Mouse (Mus musculus) lung, embryonic 14.5 days (tissue): ENCODE measurements around the gene Tmem145. TPM values are rescaled to one million over a fixed set of nuclear protein-coding genes. Genes with fewer than 3 reads are reported as not detected.

Experiments
- ATAC-seq: fragments of 200-750 bp; cut with Nextera tagmentation; 2 replicates; pipeline ENCODE4 v1.8.0; 2017; ENCODE audit warnings: mild to moderate bottlenecking, moderate TSS enrichment, moderate library complexity; ENCODE audit not compliant: insufficient read depth
- DNase-seq: peaks from one replicate; pipeline ENCODE4 v3.0.0-alpha.2; 2015
- H3K27ac ChIP-seq: fragments of 300-500 bp; sonication (generic); 2 replicates; pipeline ENCODE4 v1.5.1; 2014; ENCODE audit warnings: low read depth, mild to moderate bottlenecking, moderate library complexity
- H3K27me3 ChIP-seq: fragments of 300-500 bp; sonication (generic); 2 replicates; pipeline ENCODE4 v1.6.1; 2014; ENCODE audit warnings: low read length, control low read depth; ENCODE audit not compliant: insufficient read depth
- H3K36me3 ChIP-seq: fragments of 300-500 bp; sonication (generic); 2 replicates; pipeline ENCODE4 v1.6.1; 2014; ENCODE audit warnings: control low read depth; ENCODE audit not compliant: insufficient read depth
- H3K4me1 ChIP-seq: fragments of 300-500 bp; sonication (generic); 2 replicates; pipeline ENCODE4 v1.6.1; 2014; ENCODE audit warnings: antibody characterized with exemption, control low read depth; ENCODE audit not compliant: insufficient read depth
- H3K4me2 ChIP-seq: fragments of 300-500 bp; sonication (generic); 2 replicates; pipeline ENCODE4 v1.6.1; 2014; ENCODE audit warnings: mild to moderate bottlenecking
- H3K4me3 ChIP-seq: fragments of 300-500 bp; sonication (generic); 2 replicates; pipeline ENCODE4 v1.5.1; 2014; ENCODE audit warnings: low read depth, low read length
- H3K9ac ChIP-seq: fragments of 300-500 bp; sonication (generic); 2 replicates; pipeline ENCODE4 v1.6.1; 2014
- H3K9me3 ChIP-seq: fragments of 300-500 bp; sonication (generic); 2 replicates; pipeline ENCODE4 v1.6.1; 2016; ENCODE audit warnings: low read depth, low read length, control low read depth
- CTCF ChIP-seq: IDR thresholded peaks from 2 replicates; pipeline ENCODE4 v1.5.1; 2016; ENCODE audit warnings: antibody characterized with exemption, low read depth
- WGBS: fragments of 180-500 bp; shearing (Covaris S2); extraction: QIAGEN DNeasy Blood & Tissue Kit; methylation state at CpG from one replicate; pipeline ENCODE4 v1.1.7; 2014; 5-methylcytosine and 5-hydroxymethylcytosine counted together
- polyA plus RNA-seq: library from polyadenylated mRNA; unstranded; fragments of >200 nt; fragmentation: Nextera tagmentation; extraction: Ambion mirVana; gene quantifications from 2 replicates; pipeline ENCODE4 v1.2.1, GENCODE M21; 2014

Tmem145 gene
- polyA plus RNA-seq, 1 experiment from 2014 or later, result 0.25 TPM

GRCm38 (mm10) chr7:25294960-25295722 lies 10.8 kb upstream of the Tmem145 start:
- Histone ChIP-seq H3K4me1 (no peaks in the 10 kb centered on the region), H3K36me3 (peaks cover 56% of the 10 kb centered on the region)

GRCm38 (mm10) chr7:25296945-25297453 lies 8.9 kb upstream of the Tmem145 start:
- no peaks in the 10 kb centered on the region for H3K27me3 ChIP-seq
- peak overlapping the region; percentile 79 for H3K4me2 ChIP-seq
- H3K36me3 ChIP-seq, result peaks cover 37% of the 10 kb centered on the region
- ATAC-seq (peak; percentile 39), DNase-seq (peak; percentile 64)
- peak overlapping the region; percentile 84 for H3K9ac ChIP-seq
- WGBS, result under 1% methylated on average over 21 of the region's 21 CpGs
- TF ChIP-seq CTCF, result no peak
- H3K9me3 ChIP-seq, result no peaks in the 10 kb centered on the region
- H3K4me1 ChIP-seq, result no peaks in the 10 kb centered on the region
- peak overlapping the region; percentile 97 for H3K27ac ChIP-seq
- peak overlapping the region; percentile 61 for H3K4me3 ChIP-seq

More at GRCm38 (mm10) chr7:25294960-25295722, 10.8 kb upstream of the Tmem145 start:
- no peak overlapping the region for H3K9ac ChIP-seq
- ATAC-seq, result no peak
- TF ChIP-seq CTCF, result no peak
- no peak overlapping the region for H3K4me3 ChIP-seq
- H3K27me3 ChIP-seq, result no peaks in the 10 kb centered on the region
- no peak for DNase-seq
- no peaks in the 10 kb centered on the region for H3K9me3 ChIP-seq
- H3K27ac ChIP-seq, result no peak overlapping the region
- WGBS, result 81% methylated on average over 12 of the region's 12 CpGs
- H3K4me2 ChIP-seq, result no peak overlapping the region

- peak; percentile 75 for TF ChIP-seq CTCF
- Histone ChIP-seq H3K4me2 (peak within 1 kb of the TSS; percentile 79), H3K36me3 (peaks cover 30% of the 10 kb centered on the region), H3K27ac (peak within 1 kb of the TSS; percentile 97), H3K27me3 (no peaks in the 10 kb centered on the region), H3K4me3 (peak within 1 kb of the TSS; percentile 61), H3K4me1 (no peaks in the 10 kb centered on the region), H3K9me3 (no peaks in the 10 kb centered on the region), H3K9ac (peak within 1 kb of the TSS; percentile 84)
- ATAC-seq (peak; percentile 92), DNase-seq (peak; percentile 94)
- under 1% methylated on average over 52 of the region's 52 CpGs for WGBS
Observed at GRCm38 (mm10) chr7:25297454-25298325, 8.2 kb upstream of the Tmem145 start, which contains the start of gene Pafah1b3. Gene Pafah1b3, minus strand, starts transcription at chr7:25297986.

- H3K27ac ChIP-seq, result no peak within 1 kb of the TSS
- no peaks in the 10 kb centered on the region for H3K36me3 ChIP-seq
- no peak within 1 kb of the TSS for H3K9ac ChIP-seq
- DNase-seq (peak; percentile 66), ATAC-seq (no peak)
- H3K9me3 ChIP-seq, result no peaks in the 10 kb centered on the region
- no peak within 1 kb of the TSS for H3K4me2 ChIP-seq
- no peak within 1 kb of the TSS for H3K4me3 ChIP-seq
- peaks cover 3% of the 10 kb centered on the region; the same call in 1 of the 2 replicates for H3K27me3 ChIP-seq
- no peak for TF ChIP-seq CTCF
- H3K4me1 ChIP-seq, result peaks cover under 1% of the 10 kb centered on the region; the same call in 1 of the 2 replicates
- 63% methylated on average over 19 of the region's 19 CpGs for WGBS
Observed at GRCm38 (mm10) chr7:25301063-25301462, 4.8 kb upstream of the Tmem145 start, which contains the start of gene Prr19. Gene Prr19, plus strand, starts transcription at chr7:25301411.

GRCm38 (mm10) chr7:25303003-25303684 lies 2.8 kb upstream of the Tmem145 start:
- ATAC-seq (no peak), DNase-seq (no peak)
- Histone ChIP-seq H3K4me2 (no peak overlapping the region), H3K9ac (no peak overlapping the region), H3K36me3 (no peaks in the 10 kb centered on the region), H3K27me3 (peaks cover 15% of the 10 kb centered on the region; the same call in 1 of the 2 replicates), H3K9me3 (no peaks in the 10 kb centered on the region), H3K27ac (no peak overlapping the region), H3K4me3 (no peak overlapping the region), H3K4me1 (peaks cover 3% of the 10 kb centered on the region; the same call in 1 of the 2 replicates)
- WGBS, result 53% methylated on average over 9 of the region's 9 CpGs
- no peak for TF ChIP-seq CTCF

GRCm38 (mm10) chr7:25303685-25304006 lies 2.3 kb upstream of the Tmem145 start:
- ATAC-seq (no peak), DNase-seq (no peak)
- H3K4me2 ChIP-seq, result no peak overlapping the region
- H3K9me3 ChIP-seq, result no peaks in the 10 kb centered on the region
- H3K4me3 ChIP-seq, result no peak overlapping the region
- H3K27me3 ChIP-seq, result peaks cover 20% of the 10 kb centered on the region; the same call in 1 of the 2 replicates
- H3K27ac ChIP-seq, result no peak overlapping the region
- H3K36me3 ChIP-seq, result no peaks in the 10 kb centered on the region
- peaks cover 3% of the 10 kb centered on the region; the same call in 1 of the 2 replicates for H3K4me1 ChIP-seq
- TF ChIP-seq CTCF, result no peak
- no peak overlapping the region for H3K9ac ChIP-seq
- 55% methylated on average over 3 of the region's 3 CpGs for WGBS
